Mouse (Mus musculus): ENCODE data around the gene Rasgef1a. TPM values are rescaled to one million over a fixed set of nuclear protein-coding genes. Genes with fewer than 3 reads are reported as not detected.

Rasgef1a gene
- polyA plus RNA-seq, 1 experiment from 2014 or later, result 0.05 TPM

GRCm38 (mm10) chr6:118137148-118137547 is 125.9 kb downstream of the Rasgef1a start:
- Histone ChIP-seq H3K4me2 (peak overlapping the region; percentile 83), H3K9me3 (replicated peaks) (no peaks in the 10 kb centered on the region), H3K4me1 (replicated peaks) (peaks cover 33% of the 10 kb centered on the region), H3K9ac (no peak overlapping the region), H3K4me3 (replicated peaks) (peak overlapping the region; percentile 9; the same call in 1 of the 2 replicates), H3K36me3 (replicated peaks) (no peaks in the 10 kb centered on the region), H3K27ac (replicated peaks) (peak overlapping the region; percentile 45; the same call in 1 of the 2 replicates), H3K27me3 (no peaks in the 10 kb centered on the region)
- ATAC-seq (ENCODE audit: insufficient read depth), result no peak
- 18% methylated on average over 2 of the region's 2 CpGs for WGBS (ENCODE audit: insufficient replicate concordance)

GRCm38 (mm10) chr6:118138731-118139709 is 127.8 kb downstream of the Rasgef1a start, which contains the start of gene Csgalnact2:
Csgalnact2 (minus strand) TSS chr6:118139140.
- Histone ChIP-seq H3K27me3 (no peaks in the 10 kb centered on the region), H3K36me3 (replicated peaks) (no peaks in the 10 kb centered on the region), H3K9me3 (replicated peaks) (no peaks in the 10 kb centered on the region), H3K4me2 (peak within 1 kb of the TSS; percentile 83), H3K9ac (peak within 1 kb of the TSS; percentile 60), H3K4me1 (replicated peaks) (peaks cover 33% of the 10 kb centered on the region), H3K27ac (replicated peaks) (peak within 1 kb of the TSS; percentile 80), H3K4me3 (replicated peaks) (peak within 1 kb of the TSS; percentile 79)
- WGBS (ENCODE audit: insufficient replicate concordance), result 5% methylated on average over 66 of the region's 66 CpGs
- ATAC-seq (ENCODE audit: insufficient read depth), result peak; percentile 97

DNA sequence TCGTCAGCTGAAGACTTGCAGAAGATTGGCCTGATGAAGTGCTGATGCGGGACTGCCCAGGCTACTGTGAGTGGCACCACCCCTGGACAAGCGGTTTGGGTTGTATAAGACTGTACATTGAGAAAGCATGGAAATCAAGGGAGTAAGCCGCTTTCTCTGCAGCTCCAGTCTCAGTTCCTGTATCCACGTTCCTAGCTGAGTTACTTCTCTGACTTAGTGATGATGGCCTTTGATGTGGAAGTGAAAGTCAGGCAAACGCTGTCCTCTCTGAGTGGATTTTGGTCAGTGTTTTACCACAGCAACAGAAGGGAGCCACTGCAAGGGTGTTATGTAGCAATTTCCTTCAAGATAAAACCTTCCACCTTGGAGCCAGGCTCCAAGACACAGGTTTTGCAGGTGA is 129.7 kb downstream of the Rasgef1a start:
- Histone ChIP-seq H3K4me3 (replicated peaks) (no peak overlapping the region), H3K9me3 (replicated peaks) (no peaks in the 10 kb centered on the region), H3K36me3 (replicated peaks) (no peaks in the 10 kb centered on the region), H3K4me1 (replicated peaks) (peaks cover 27% of the 10 kb centered on the region), H3K4me2 (no peak overlapping the region), H3K27me3 (no peaks in the 10 kb centered on the region), H3K27ac (replicated peaks) (no peak overlapping the region), H3K9ac (no peak overlapping the region)
- ATAC-seq (ENCODE audit: insufficient read depth), result no peak
- 60% methylated on average over 6 of the region's 6 CpGs for WGBS (ENCODE audit: insufficient replicate concordance)

Small RNAs within 50 kb of the gene (microRNA-seq; reads per million reads assigned to microRNA genes)
- not detected for gene Mir7044

Other genes starting within 250 kb of the Rasgef1a start
- gene Zfp637, start 170.3 kb upstream of the Rasgef1a start, polyA plus RNA-seq (2015; fragmentation: Nextera tagmentation; extraction: Ambion mirVana), result 29.5 and 31.6 TPM in 2 replicates
- gene Zfp239, start 149.3 kb upstream of the Rasgef1a start, polyA plus RNA-seq (2015; fragmentation: Nextera tagmentation; extraction: Ambion mirVana), result 2.0 and 2.4 TPM in 2 replicates
- gene Hnrnpf, start 111.1 kb upstream of the Rasgef1a start, polyA plus RNA-seq (2015; fragmentation: Nextera tagmentation; extraction: Ambion mirVana), result 476 and 487 TPM in 2 replicates
- 0.36 and 0.47 TPM in 2 replicates for gene Fxyd4, start 73.7 kb upstream of the Rasgef1a start, polyA plus RNA-seq (2015; fragmentation: Nextera tagmentation; extraction: Ambion mirVana)
- gene Csgalnact2, start 127.7 kb downstream of the Rasgef1a start, polyA plus RNA-seq (2015; fragmentation: Nextera tagmentation; extraction: Ambion mirVana), result 6.7 and 7.0 TPM in 2 replicates
- gene Ret, start 186.3 kb downstream of the Rasgef1a start, polyA plus RNA-seq (2015; fragmentation: Nextera tagmentation; extraction: Ambion mirVana), result 0.08 and 0.26 TPM in 2 replicates

All from liver, embryonic 15.5 days (tissue).